Mouse (Mus musculus): Measurements from ENCODE around the gene Emp1.

Emp1 gene

DNA sequence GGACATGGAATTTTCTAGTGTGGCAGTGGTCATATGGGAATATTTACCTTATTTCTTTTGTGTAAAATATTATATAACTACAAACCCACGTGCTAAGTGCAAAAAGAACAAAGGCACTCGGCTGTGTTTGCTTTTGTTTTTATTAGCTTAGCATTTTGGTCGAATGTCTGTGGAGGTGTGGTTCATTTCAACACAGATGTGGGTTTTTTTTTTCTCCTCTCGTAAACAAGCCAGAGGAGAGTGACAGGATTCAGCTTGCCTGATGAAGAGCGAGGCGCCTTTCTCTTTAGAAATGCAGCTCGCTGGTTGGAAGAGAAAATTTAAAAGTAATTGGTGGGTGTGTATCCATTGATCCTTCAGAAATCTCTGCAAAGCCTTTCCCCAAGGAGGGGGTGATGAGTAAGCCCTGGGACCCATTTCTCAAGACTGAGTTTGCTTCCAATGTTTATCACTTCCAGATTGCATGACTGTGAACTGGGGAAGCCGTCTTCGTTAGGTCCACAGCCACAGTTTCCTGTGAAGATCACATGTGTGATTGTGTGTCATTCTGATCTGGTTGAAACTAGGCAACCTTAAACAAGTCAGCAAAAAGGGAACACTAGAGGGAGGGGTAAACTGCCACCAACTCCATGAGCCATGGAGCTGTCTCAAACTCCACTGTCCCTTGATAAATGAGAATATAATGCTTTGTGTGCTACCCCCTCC lies 1.8 kb downstream of the Emp1 start:
- DNase-seq (ENCODE audit: low read depth, low spot score), result peak; percentile 79

DNA sequence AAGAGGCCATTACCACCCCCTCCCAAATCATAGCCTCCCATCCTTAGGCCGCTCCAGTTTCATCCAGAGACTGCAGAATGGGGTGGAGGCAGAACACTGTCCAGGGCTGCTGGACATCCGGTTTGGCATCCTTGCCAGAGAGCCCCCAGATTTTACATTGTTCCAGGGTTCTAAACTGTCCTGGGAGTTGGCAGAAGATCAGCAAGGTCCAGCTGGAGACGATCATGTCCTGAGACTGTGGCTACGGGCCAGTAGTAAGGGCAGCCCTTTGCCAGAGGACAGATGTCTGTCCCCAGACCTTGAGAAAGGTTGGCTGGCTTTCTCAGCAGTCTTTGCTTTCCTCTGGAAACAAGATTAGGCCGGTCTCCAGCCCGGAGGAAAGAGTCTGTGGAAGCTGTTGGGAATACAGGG lies 2.6 kb downstream of the Emp1 start:
- peak; percentile 92 for DNase-seq (ENCODE audit: low read depth, low spot score)

DNA sequence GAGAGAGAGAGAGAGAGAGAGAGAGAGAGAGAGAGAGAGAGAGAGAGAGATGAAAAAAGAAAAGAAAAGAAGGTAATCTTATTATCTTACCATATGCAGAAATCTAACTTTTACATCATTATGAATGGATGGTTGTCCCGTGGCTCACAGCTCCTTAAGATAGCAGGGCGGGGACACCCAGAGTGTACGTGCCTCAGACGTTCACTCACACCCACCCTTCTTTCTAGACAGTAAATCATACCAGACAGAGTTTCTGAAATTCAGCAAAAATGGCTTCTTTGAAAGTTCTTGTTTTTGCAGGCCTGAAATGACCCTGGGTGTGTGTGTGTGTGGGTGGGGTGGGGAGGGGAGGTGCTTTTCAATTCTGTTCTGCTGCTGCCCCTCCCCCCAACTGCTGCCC lies 3.3 kb downstream of the Emp1 start:
- no peak for DNase-seq (ENCODE audit: low read depth, low spot score)

DNA sequence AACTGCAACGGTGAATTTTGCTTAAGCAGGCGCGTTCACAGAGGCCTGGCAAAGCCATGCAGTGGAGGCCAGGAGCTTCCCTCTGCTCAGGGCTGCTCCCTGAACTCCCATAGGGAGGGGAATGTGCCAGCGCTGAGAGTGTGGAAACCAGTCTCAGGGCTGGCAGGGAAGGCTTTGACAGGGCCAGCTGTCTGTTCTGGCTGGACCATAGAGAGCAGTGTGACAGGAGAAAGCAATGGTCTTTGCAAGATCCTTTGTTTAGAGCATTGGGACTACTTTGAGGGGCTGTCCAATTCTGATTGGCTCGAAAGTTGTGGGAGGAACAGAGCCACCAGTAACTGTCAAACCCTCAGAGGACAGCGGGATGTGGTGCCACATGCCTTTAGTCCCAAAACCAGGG lies 5.9 kb downstream of the Emp1 start:
- peak; percentile 36 for DNase-seq (ENCODE audit: low read depth, low spot score)

DNA sequence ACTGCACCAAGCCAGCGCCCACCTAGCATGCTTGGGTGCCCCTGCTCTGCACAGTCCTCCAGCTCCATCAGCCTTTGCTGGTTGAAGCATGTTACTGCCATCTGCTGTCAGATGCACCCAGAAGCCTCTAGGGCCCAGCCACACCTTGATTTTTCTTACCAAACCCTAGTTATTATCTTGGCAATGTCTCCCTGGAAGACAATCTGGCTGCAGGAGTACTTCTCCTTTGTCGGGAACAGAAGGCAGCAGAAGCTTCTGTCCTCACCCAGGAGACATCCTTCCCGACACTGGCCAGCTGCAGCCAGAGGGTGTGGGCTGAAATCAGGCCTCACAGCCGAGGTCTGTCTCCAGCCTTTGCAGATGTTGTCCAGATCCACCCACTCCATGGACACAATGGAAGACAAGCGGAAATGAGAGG lies 7.2 kb downstream of the Emp1 start:
- DNase-seq (ENCODE audit: low read depth, low spot score), result peak; percentile 86

DNA sequence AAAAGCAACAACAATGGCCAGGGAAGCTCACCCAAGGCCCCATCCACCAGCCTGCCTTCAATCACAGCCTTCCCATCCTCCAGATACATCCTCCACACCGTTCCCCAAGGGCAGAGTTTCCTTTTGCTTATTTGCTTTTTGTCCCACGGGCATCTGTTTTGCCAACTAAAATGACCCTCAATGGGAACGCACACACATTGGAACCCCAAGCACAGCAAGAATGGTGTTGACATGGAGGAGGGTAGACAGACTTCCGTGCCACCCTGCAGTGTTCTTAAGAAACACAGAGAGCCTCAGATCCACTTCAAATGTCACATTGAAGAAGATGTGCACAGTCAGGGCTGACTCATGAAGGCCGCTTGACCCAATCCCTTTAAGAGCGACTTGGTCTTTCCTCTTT lies 8.6 kb downstream of the Emp1 start:
- no peak for DNase-seq (ENCODE audit: low read depth, low spot score)

DNA sequence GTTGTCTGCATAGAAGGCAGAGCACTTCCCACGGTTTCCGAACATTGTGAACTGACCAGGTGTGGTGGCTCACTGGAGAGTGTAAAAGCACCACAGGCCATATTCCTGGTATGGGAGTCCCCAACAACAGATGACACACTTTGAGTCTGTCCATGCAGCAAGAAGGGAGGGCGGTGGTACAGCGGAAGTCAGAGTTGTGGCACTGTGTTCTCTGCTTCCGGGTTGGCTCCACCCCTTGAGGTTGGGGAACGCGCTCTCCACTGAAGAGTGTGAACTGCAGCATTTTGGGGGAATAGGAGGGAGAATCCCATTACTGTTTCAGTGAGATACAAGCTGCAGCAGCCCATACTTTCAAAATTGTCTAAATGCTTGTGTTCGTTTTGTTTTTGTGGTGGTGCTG lies 11.0 kb downstream of the Emp1 start:
- no peak for DNase-seq (ENCODE audit: low read depth, low spot score)

DNA sequence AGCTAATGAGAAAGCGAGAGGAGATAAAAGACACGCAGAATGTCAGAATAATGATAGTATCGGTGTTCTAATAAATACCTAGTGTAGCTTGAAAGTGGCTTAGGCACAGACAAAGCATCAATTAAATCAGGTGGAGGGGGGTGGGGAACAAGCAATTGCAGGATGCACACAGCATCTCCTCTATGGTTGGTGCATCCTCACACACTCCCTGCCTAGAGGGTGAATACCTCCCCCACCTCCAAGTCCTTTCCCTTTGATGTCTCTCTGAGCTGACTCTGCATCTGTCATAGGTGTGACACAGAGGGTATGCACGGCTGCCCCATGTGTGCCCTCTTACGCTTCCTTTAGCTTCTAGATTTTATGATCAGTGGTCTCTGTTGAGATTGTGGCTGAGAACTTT lies 13.5 kb downstream of the Emp1 start:
- DNase-seq (ENCODE audit: low read depth, low spot score), result no peak

DNA sequence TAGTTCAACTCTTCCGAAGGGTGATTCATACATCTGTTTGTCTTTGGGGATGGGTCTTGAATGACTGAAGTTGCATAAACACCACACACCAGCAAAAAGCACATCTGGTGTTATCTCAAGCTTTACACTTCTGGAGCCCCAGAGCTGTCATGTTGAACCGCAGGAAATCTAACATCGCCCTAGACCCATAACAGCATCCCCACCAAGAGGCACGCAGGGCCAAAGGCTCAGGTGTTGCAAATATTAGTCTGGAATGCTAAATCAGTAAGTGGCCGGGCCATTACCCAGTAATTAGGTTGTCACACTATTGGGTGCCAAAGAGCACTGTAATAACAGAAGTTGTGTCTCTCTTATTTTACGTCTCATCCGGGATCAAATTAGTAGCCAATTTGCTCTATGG lies 13.9 kb downstream of the Emp1 start:
- DNase-seq (ENCODE audit: low read depth, low spot score), result no peak

DNA sequence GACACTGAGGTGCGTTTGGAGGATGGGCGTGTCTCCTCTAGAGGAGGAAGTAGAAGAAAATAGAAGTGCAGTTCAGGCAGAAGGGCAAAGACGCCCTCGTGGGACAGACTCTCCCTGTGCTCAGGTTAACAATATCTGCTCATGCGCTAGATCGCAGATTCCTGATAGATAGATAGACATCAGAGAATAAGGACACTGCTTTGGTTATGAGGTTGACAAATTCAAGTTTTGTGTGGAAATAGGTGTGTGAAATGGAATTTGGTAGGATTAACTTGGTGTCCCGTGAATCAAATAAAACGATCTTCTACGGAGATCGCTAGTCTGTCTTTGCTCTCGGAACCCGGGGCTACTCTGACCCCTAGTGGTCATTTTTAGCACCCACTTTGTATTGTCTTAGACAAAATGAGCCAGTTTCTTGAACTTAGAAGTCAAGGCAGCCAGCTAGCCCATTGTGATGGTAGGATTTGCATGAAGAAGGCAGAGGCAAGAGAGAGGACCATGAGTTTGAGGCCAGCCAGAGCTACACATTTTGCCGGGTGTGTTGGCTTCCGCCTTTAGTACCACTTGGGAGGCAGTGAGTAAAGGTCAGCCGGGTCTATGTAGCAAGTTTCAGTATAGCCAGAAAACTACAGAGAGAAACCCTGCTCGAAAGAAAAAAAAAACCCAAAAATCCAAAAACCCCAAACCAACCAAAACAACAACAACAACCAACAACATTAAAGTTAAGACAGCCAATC lies 15.4 kb downstream of the Emp1 start:
- DNase-seq (ENCODE audit: low read depth, low spot score), result peak; percentile 47

DNA sequence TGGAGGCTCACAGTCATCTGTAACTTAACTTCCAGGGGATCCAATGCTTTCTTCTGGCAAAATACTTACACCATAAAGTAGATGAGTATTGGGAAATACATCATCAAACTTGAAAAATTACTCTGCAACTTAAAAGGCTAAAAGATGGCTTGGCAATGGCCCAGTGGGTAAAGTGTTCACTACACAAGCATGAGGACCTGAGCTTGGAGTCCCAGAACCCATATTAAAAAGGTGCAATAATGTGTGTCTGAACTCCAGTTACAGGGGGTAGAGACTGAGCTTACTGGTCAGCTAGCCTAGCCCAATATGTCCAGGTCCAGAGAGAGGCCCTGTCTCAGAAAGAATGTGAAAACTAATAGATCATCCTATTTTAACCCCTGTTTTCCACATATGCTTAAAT lies 21.6 kb downstream of the Emp1 start:
- DNase-seq (ENCODE audit: low read depth, low spot score), result no peak

DNA sequence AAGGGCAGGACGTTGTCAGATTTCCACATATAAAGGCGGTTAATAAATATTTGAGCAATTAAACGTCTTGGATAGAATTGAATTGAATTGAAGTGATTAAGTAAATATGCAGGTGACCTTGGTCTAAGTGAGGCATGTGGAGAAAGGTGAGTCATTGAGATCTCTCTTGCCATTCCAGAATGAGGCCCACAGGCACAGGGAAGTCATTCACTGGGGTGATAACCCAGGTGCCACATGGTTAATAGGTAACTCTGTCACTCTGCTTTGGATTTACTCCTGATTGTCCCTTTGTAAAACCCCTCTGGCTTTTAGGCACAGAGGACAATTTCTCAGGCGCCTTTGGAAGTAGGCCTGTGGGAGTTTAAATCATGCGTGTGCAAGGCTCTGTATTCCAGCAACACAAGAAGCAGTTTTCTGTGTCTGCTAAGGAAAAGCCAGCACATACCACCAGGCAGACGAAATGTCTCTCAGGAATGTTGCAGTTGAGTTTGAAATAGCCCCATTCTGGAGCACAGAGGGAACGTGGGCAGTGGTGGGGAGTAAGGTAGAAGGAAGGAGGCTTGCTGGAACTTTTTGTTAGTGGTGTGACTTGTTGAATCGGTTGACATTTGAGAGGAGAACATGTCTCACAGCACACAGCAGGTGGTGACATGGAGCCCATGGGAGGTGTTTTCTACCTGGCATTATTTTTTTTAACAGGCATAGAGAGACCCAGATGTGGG lies 23.6 kb downstream of the Emp1 start:
- no peak for DNase-seq (ENCODE audit: low read depth, low spot score)

DNA sequence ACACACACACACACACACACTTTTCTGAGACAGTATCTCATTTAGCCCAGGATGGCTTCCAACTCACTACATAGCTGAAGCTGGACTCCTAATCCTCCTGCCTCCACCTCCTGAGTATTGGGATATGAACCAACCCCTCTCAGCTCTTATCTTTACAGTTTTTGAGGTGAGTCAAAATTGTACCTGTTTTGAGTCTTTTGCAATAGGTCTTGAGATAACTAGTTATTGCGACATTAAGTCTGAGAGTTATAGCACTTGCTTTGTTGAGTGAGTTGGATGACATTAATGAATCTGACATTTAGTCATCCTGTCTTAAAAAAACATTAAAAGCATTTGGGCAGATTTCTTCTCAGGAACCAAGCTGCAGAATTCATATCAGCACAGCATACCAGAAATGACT lies 25.3 kb downstream of the Emp1 start:
- DNase-seq (ENCODE audit: low read depth, low spot score), result no peak

DNA sequence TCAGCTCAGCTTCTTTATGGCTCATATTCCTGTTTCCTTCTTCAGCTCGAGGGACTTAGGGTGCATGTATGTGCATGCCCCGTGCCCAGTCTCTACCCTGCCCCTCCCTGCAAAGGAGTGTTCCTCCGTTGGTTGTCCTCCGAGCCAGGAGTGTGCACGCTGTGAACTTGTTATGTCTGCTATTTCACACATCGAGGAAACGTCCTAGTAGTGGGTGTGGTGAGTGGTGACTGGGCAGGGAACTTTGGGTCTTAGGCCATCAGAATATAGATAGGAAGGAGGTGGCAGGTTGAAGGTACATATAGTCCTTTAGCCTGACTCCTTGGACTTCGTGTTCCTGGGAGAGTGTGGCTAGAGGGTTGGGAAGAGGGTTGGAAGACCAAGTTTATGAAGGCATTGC lies 26.4 kb downstream of the Emp1 start:
- no peak for DNase-seq (ENCODE audit: low read depth, low spot score)

DNA sequence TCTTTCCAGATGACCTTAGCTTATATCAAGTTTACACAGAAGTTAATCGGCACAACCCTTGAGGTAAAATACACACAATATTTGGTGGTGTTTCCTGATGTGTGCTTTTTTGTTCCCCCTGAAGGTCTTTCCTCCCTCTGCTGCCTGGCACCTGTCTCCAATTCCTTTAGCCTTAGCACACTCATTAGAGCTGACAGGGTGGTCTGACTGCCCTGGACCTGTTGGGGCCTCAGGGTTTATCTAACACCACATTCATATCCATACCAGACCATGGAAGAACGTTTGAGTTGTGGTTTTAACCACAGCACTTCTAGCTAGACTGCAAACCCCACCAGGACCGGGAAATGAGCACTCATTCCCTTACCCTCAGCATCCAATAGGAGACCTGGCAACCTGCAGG lies 28.1 kb downstream of the Emp1 start:
- DNase-seq (ENCODE audit: low read depth, low spot score), result no peak

DNA sequence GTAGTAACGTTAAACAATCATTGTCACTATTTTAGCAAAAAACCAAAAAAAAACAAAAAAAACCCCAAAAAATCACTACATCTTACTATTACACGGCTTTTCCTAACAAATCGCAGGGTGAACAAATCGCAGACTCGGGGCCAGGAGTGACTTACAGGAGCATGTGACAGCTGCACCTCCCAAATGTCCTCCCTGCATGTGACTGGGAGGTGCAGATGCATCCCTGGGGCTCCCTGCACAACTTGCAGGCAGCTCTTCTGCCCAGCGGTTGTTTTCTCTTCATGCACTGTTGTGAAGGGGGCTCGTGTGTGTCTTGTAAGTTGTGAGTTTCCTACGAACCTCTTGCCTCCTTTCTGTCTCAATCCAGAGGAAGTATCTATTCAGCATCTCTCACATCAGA lies 33.0 kb downstream of the Emp1 start:
- DNase-seq (ENCODE audit: low read depth, low spot score), result no peak

DNA sequence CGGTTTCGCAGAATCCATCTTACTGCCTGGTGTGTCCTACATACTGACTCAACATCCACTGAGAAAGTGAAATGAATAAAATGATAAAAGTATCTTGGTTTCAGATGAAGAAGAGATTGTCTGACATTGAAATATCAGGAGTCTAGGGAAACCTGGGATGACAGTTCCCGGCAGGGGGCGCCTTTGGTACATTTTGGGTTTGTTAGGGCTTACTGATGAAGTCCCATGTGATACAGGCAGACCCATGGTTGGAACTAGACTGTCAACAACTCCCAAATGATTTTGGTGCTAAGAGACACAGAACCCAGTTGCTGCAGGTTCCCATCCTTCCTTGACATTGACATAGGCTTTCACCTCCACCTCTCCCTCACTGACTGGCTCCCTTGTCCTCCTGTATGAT lies 34.7 kb downstream of the Emp1 start:
- DNase-seq (ENCODE audit: low read depth, low spot score), result no peak

DNA sequence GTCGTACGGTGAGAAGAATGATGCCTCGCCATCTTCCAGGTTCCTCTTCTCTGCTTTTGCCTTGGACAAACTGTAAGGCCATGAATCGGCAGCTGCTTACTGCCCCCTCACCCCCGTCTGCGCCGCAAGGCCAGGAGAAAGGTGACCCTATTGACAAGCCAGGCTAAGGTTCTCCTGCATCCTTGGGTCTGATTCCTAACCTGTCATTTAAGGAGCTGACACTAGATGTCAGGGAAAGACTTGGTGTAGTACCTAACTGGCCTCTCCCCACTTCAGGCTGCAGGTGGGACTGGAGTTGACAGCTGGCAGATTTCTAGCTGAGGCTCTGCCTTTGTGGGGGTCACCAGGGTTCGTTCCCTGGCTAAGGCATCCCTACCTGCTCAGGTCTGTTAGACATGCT lies 35.4 kb downstream of the Emp1 start:
- DNase-seq (ENCODE audit: low read depth, low spot score), result no peak

DNA sequence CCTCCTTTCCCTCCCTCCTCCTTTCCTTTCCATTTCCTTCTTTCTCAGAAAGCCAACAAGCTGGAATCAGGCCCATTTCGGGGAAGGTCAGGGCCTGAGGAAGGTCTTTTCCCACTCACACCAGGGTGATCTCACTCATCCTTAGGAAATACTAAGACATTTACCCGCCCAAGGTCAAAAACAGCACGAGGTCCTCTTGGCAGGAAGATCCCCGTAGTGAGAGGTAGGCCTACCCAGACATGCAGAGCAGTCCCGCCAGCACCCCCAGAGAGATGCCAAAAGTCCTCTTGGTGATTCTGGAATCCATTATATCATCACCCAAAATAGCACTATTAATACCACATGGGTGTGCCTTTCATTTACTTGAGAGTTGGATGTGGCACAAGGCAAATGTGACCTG lies 36.5 kb downstream of the Emp1 start:
- DNase-seq (ENCODE audit: low read depth, low spot score), result peak; percentile 70

DNA sequence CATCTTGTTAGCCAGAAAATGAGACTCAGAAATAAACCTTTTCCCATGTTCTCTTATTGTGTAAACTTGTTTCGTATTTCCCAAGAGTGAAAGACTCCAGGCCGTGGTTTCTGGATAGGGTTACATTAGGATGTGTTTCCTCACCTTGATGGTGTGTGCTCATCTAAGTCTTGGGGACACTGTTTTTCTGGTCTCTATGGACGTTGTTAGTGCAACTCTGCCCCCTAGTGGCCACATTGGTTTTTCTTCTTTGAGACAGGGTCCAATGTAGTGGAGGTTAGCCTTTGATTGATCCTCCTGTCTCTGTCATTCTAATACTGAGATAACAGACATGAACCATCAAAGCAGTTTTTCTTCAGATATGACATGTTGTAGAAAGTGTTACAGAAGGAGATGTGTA lies 38.0 kb downstream of the Emp1 start:
- DNase-seq (ENCODE audit: low read depth, low spot score), result peak; percentile 31

DNA sequence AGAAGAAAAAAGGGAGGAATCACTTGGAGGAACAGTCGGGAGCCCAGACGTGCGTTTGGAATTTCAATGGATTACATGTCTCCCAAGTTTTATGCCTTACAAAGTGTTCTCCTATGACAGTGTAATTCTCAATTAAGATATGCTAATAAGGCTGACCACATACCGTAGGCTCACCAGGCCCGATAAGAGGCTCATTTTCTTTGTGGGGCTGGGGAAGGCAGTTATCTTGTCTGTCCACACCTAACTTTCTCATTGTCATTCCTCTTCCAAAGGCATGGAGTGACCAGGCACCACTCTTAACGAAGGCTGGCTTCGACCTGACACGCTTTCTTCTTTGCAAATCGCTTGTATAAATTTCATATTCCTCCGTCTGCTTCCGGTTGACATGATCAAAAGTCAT lies 42.7 kb downstream of the Emp1 start:
- DNase-seq (ENCODE audit: low read depth, low spot score), result no peak

DNA sequence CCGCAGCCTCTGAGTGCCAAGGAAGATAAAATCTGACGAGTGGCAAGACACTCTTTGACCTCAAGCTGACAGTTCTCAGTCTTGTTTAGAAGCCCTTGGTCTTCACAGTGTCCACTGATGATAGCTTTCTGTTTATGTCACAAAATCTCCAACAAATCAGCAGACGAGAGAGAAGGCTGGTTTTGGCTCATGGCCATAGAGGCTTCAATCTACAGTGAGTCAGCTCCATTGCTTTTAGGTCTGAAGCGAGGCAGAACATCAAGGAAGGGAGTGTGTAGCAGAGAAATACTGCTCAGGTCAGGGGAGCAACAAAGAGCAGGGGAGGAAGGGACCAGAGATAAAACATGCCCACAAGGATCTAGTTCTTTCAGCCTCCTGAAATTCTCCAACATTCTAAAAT lies 45.0 kb downstream of the Emp1 start:
- DNase-seq (ENCODE audit: low read depth, low spot score), result no peak
